Comparison of ENCODE assay signal across 28 mouse cellular contexts in genomic region chr8:119514940-119515339, GRCm38 (mm10). TPM values are rescaled to one million over a fixed set of nuclear protein-coding genes. Genes with fewer than 3 reads are reported as not detected.
DNase-seq lines count a peak whose midpoint lies in the region; ATAC-seq and TF ChIP-seq lines count a peak whose summit lies in the region.
"Had no signal": no experiment of that assay in that cellular context is flagged by ENCODE, and none has a peak within 500 bp of the region (broad histone marks: within the 10 kb centered on the region; RNA-seq: fewer than 3 reads in every experiment).

No protein-coding gene starts in this region.

- H3K4me1 ChIP-seq in midbrain, embryonic 13.5 days (replicated peaks), result peaks cover 27% of the 10 kb centered on the region
- peaks cover 12% of the 10 kb centered on the region for H3K4me1 ChIP-seq in midbrain, embryonic 10.5 days
- H3K4me1 ChIP-seq in MEL (ENCODE audit: control insufficient read depth in 1 of 2, insufficient read depth in 2 of 2, low read length in 2 of 2), result peaks cover 24 to 29% of the 10 kb centered on the region in 2 experiments
- no peaks in the 10 kb centered on the region; a peak in 1 of 4 replicates for H3K4me1 ChIP-seq in liver, embryonic 14.5 days (replicated peaks; ENCODE audit: control insufficient read depth in 2 of 2, insufficient read depth in 2 of 2, low read length in 1 of 2)
- H3K4me1 ChIP-seq in forebrain, postnatal 0 days (ENCODE audit: insufficient read depth), result no peaks in the 10 kb centered on the region
- H3K4me1 ChIP-seq: embryonic facial prominence, embryonic 15.5 days; limb, embryonic 12.5 days had no signal

- TF ChIP-seq RAD21 in MEL (IDR thresholded peaks at IDR 0.05; ENCODE audit: low read depth, low read length), result no peak

- 0 out of 2 replicates have a peak overlapping the region, but pooled peaks have one; percentile 5 for H3K27ac ChIP-seq in midbrain, embryonic 13.5 days
- H3K27ac ChIP-seq in midbrain, embryonic 10.5 days (replicated peaks), result no peak overlapping the region
- peak overlapping the region; percentile 75 for H3K27ac ChIP-seq in MEL (ENCODE audit: control insufficient read depth, low read depth, low read length)
- H3K27ac ChIP-seq in liver, embryonic 14.5 days, result no peak overlapping the region
- H3K27ac ChIP-seq in forebrain, postnatal 0 days (ENCODE audit: low read depth, low read length), result no peak overlapping the region
- H3K27ac ChIP-seq: embryonic facial prominence, embryonic 15.5 days; hindbrain, postnatal 0 days; limb, embryonic 12.5 days; neural tube, embryonic 12.5 days had no signal

- no peak for ATAC-seq in midbrain, embryonic 13.5 days
- peak; percentile 77 for ATAC-seq in liver, embryonic 14.5 days (ENCODE audit: insufficient read depth)
- ATAC-seq in frontal cortex, adult (ENCODE audit: low TSS enrichment), result no peak
- no peak for ATAC-seq in forebrain, postnatal 0 days
- ATAC-seq: CD4-positive, CD25-positive, alpha-beta regulatory T cell, adult 4 months; forebrain, embryonic 14.5 days; hindbrain, postnatal 0 days; intestine, postnatal 0 days had no signal

- H3K27me3 ChIP-seq in midbrain, embryonic 13.5 days, result no peaks in the 10 kb centered on the region
- no peaks in the 10 kb centered on the region for H3K27me3 ChIP-seq in midbrain, embryonic 10.5 days (ENCODE audit: low read depth, poor library complexity, severe bottlenecking)
- no peaks in the 10 kb centered on the region for H3K27me3 ChIP-seq in MEL (ENCODE audit: control insufficient read depth in 1 of 2, insufficient read depth in 2 of 2, low read length in 2 of 2)
- no peaks in the 10 kb centered on the region for H3K27me3 ChIP-seq in liver, embryonic 14.5 days (ENCODE audit: control insufficient read depth, insufficient read depth, low read length)
- no peaks in the 10 kb centered on the region for H3K27me3 ChIP-seq in forebrain, postnatal 0 days (ENCODE audit: insufficient read depth, low read length)
- H3K27me3 ChIP-seq: embryonic facial prominence, embryonic 15.5 days; limb, embryonic 12.5 days; megakaryocyte, embryonic 14.5 days; neural tube, embryonic 12.5 days had no signal

- H3K4me3 ChIP-seq in midbrain, embryonic 13.5 days (replicated peaks), result no peak overlapping the region
- no peak overlapping the region for H3K4me3 ChIP-seq in midbrain, embryonic 10.5 days
- no peak overlapping the region for H3K4me3 ChIP-seq in MEL (ENCODE audit: control insufficient read depth in 1 of 2, insufficient read depth in 1 of 2, low read depth in 2 of 2, low read length in 2 of 2)
- H3K4me3 ChIP-seq in liver, embryonic 14.5 days (ENCODE audit: insufficient read depth in 1 of 2, low read depth in 2 of 2, low read length in 2 of 2), result no peak overlapping the region
- H3K4me3 ChIP-seq in forebrain, postnatal 0 days (ENCODE audit: low read depth, low read length), result no peak overlapping the region
- H3K4me3 ChIP-seq: embryonic facial prominence, embryonic 15.5 days; limb, embryonic 12.5 days; megakaryocyte, embryonic 14.5 days; neural tube, embryonic 12.5 days had no signal

- H3K9me3 ChIP-seq in midbrain, embryonic 13.5 days, result no peaks in the 10 kb centered on the region
- no peaks in the 10 kb centered on the region for H3K9me3 ChIP-seq in midbrain, embryonic 10.5 days (replicated peaks)
- no peaks in the 10 kb centered on the region for H3K9me3 ChIP-seq in MEL (replicated peaks; ENCODE audit: insufficient read depth, low read length)
- no peaks in the 10 kb centered on the region for H3K9me3 ChIP-seq in liver, embryonic 14.5 days (ENCODE audit: control insufficient read depth, low read length)
- no peaks in the 10 kb centered on the region for H3K9me3 ChIP-seq in forebrain, postnatal 0 days (ENCODE audit: low read length)
- H3K9me3 ChIP-seq: embryonic facial prominence, embryonic 15.5 days; limb, embryonic 12.5 days; megakaryocyte, embryonic 14.5 days; neural tube, embryonic 12.5 days had no signal

- H3K4me2 ChIP-seq in midbrain, embryonic 13.5 days (replicated peaks), result no peak overlapping the region
- no peak overlapping the region for H3K4me2 ChIP-seq in liver, embryonic 14.5 days (ENCODE audit: low read depth)
- no peak overlapping the region for H3K4me2 ChIP-seq in forebrain, postnatal 0 days (ENCODE audit: low read depth)
- H3K4me2 ChIP-seq: embryonic facial prominence, embryonic 15.5 days; heart, embryonic 11.5 days; limb, embryonic 12.5 days; neural tube, embryonic 12.5 days had no signal

- no peak for TF ChIP-seq CTCF in MEL (IDR thresholded peaks at IDR 0.05 in 2 of 3, conservative IDR thresholded peaks at IDR 0.05 in 1 of 3; ENCODE audit: control insufficient read depth in 1 of 3, insufficient read depth in 1 of 3, low read depth in 2 of 3, low read length in 3 of 3, poor library complexity in 1 of 3, severe bottlenecking in 1 of 3)
- no peak for TF ChIP-seq CTCF in liver, embryonic 14.5 days (IDR thresholded peaks at IDR 0.05; ENCODE audit: low read depth)
- TF ChIP-seq CTCF in forebrain, postnatal 0 days (IDR thresholded peaks at IDR 0.05; ENCODE audit: low read depth), result no peak

- DNase-seq in midbrain, embryonic 10.5 days (ENCODE audit: low spot score), result no peak
- DNase-seq in MEL (ENCODE audit: low read depth, low spot score), result peak; percentile 87
- DNase-seq in liver, embryonic 14.5 days (ENCODE audit: low read depth in 3 of 3, low spot score in 3 of 3), result peak in 1 of 3 experiments; percentile 20
- DNase-seq in thymus, postnatal 25 days, result no peak
- no peak for DNase-seq in forebrain, postnatal 0 days
- DNase-seq: adrenal gland, postnatal 25 days; cerebellum, adult 9-10 months; gastrocnemius, postnatal 14 days; heart, adult 11 months; kidney, postnatal 25 days; lung, adult 2 months; right cerebral cortex, postnatal 14 days; spleen, adult 18-20 months; thymus, postnatal 4 days had no signal

- peak; percentile 96 to 97 for TF ChIP-seq EP300 in MEL (IDR thresholded peaks at IDR 0.05; ENCODE audit: low read depth in 1 of 2, low read length in 2 of 2)
- TF ChIP-seq EP300 in liver, embryonic 14.5 days (IDR thresholded peaks at IDR 0.05; ENCODE audit: low read depth), result peak; percentile 62

- TF ChIP-seq POLR2A in MEL (IDR thresholded peaks at IDR 0.05; ENCODE audit: control insufficient read depth in 1 of 2, insufficient read depth in 1 of 2, low read depth in 1 of 2, low read length in 2 of 2, poor library complexity in 1 of 2), result no peak; a peak in 1 of 4 replicates

- peaks cover 97% of the 10 kb centered on the region for H3K36me3 ChIP-seq in midbrain, embryonic 13.5 days
- H3K36me3 ChIP-seq in midbrain, embryonic 10.5 days, result peaks cover 100% of the 10 kb centered on the region
- peaks cover 16 to 26% of the 10 kb centered on the region in 2 experiments for H3K36me3 ChIP-seq in MEL (ENCODE audit: control insufficient read depth in 1 of 2, insufficient read depth in 2 of 2, low read length in 2 of 2)
- H3K36me3 ChIP-seq in liver, embryonic 14.5 days (replicated peaks; ENCODE audit: control insufficient read depth, insufficient read depth, low read depth), result peaks cover 58% of the 10 kb centered on the region
- H3K36me3 ChIP-seq in forebrain, postnatal 0 days (ENCODE audit: insufficient read depth), result peaks cover 91% of the 10 kb centered on the region

- no peak overlapping the region for H3K9ac ChIP-seq in midbrain, embryonic 13.5 days (replicated peaks)
- H3K9ac ChIP-seq in MEL (ENCODE audit: control insufficient read depth, low read depth, low read length, poor library complexity, severe bottlenecking), result no peak overlapping the region
- no peak overlapping the region for H3K9ac ChIP-seq in liver, embryonic 14.5 days (replicated peaks)
- H3K9ac ChIP-seq in forebrain, postnatal 0 days, result no peak overlapping the region
- H3K9ac ChIP-seq: embryonic facial prominence, embryonic 15.5 days; limb, embryonic 12.5 days; neural tube, embryonic 12.5 days had no signal

- WGBS in midbrain, embryonic 13.5 days, result 91% methylated on average over 3 of the region's 3 CpGs
- WGBS in midbrain, embryonic 10.5 days, result 91% methylated on average over 3 of the region's 3 CpGs
- 34% methylated on average over 3 of the region's 3 CpGs for WGBS in liver, embryonic 14.5 days (ENCODE audit: insufficient replicate concordance)
- WGBS in forebrain, postnatal 0 days, result 83% methylated on average over 3 of the region's 3 CpGs

- no peaks in the 10 kb centered on the region for H3K79me2 ChIP-seq in MEL (ENCODE audit: control insufficient read depth, insufficient read depth, low read length, poor library complexity)

TF ChIP-seq in MEL, 35 proteins besides CTCF, POLR2A, EP300 and RAD21 (continues in another document):
- TF ChIP-seq E2F4 (IDR thresholded peaks at IDR 0.05; ENCODE audit: borderline replicate concordance, low read depth, low read length) (no peak), TAL1 (IDR thresholded peaks at IDR 0.05; ENCODE audit: low read length) (peak; percentile 85), USF1 (IDR thresholded peaks at IDR 0.05; ENCODE audit: low read depth, low read length) (peak; percentile 63; the same call in 1 of the 2 replicates), RCOR1 (IDR thresholded peaks at IDR 0.05; ENCODE audit: low read depth, low read length) (peak; percentile 66), NELFE (IDR thresholded peaks at IDR 0.05; ENCODE audit: low read depth, low read length) (no peak), CHD1 (IDR thresholded peaks at IDR 0.05; ENCODE audit: low read depth, low read length) (no peak)

RNA-seq across cellular contexts. Expression of gene Slc38a8, which starts 13.4 kb away (rescaled TPM):
- not detected in 2 replicates for polyA plus RNA-seq in midbrain, embryonic 13.5 days (2015; fragmentation: Nextera tagmentation; extraction: Ambion mirVana)
- polyA plus RNA-seq in midbrain, embryonic 10.5 days (2016; fragmentation: Nextera tagmentation; extraction: Ambion mirVana), result 0.15 and 1.1 TPM in 2 replicates
- total RNA-seq in MEL (2012; rRNA removed), result not detected in 2 replicates
- polyA plus RNA-seq in MEL (2012; ENCODE audit: insufficient read depth in 1 of 2, insufficient read length in 2 of 2, low read depth in 1 of 2, low replicate concordance in 2 of 2, missing spikeins in 1 of 2), result not detected
- 0.02 TPM in 1 of 2 replicates, not detected in the other for polyA plus RNA-seq in liver, embryonic 14.5 days (2012; rRNA removed)
- polyA plus RNA-seq in liver, embryonic 14.5 days (2014; fragmentation: Nextera tagmentation; extraction: Ambion mirVana), result not detected in 2 replicates
- not detected in 2 replicates for total RNA-seq in forebrain, postnatal 0 days (2014; rRNA removed)
- 0.12 TPM in 1 of 2 replicates, not detected in the other for polyA plus RNA-seq in forebrain, postnatal 0 days (2015; fragmentation: Nextera tagmentation; extraction: Ambion mirVana)
- total RNA-seq: adrenal gland, postnatal 25 days; gastrocnemius, postnatal 14 days; hindbrain, postnatal 0 days had no signal
- polyA plus RNA-seq: CD4-positive, CD25-positive, alpha-beta regulatory T cell, adult 4 months; forebrain, embryonic 14.5 days; heart, embryonic 11.5 days; heart, postnatal 0 days; hindbrain, embryonic 11.5 days; kidney, embryonic 14.5 days; neural tube, embryonic 12.5 days had no signal

RNA-seq across cellular contexts. Expression of gene Mbtps1, which starts 43.6 kb away (rescaled TPM):
- 67.7 and 70.4 TPM in 2 replicates for polyA plus RNA-seq in midbrain, embryonic 13.5 days (2015; fragmentation: Nextera tagmentation; extraction: Ambion mirVana)
- 111 and 112 TPM in 2 replicates for polyA plus RNA-seq in midbrain, embryonic 10.5 days (2016; fragmentation: Nextera tagmentation; extraction: Ambion mirVana)
- total RNA-seq in MEL (2012; rRNA removed), result 32.7 and 33.1 TPM in 2 replicates
- 10 to 100 TPM in 1 of 2 experiments, not detected in 1; 59.9 TPM for polyA plus RNA-seq in MEL (2012; ENCODE audit: insufficient read depth in 1 of 2, insufficient read length in 2 of 2, low read depth in 1 of 2, low replicate concordance in 2 of 2, missing spikeins in 1 of 2)
- 18.2 and 23.7 TPM in 2 replicates for polyA plus RNA-seq in liver, embryonic 14.5 days (2012; rRNA removed)
- polyA plus RNA-seq in liver, embryonic 14.5 days (2014; fragmentation: Nextera tagmentation; extraction: Ambion mirVana), result 19.6 and 21.4 TPM in 2 replicates
- 72.4 and 75.5 TPM in 2 replicates for total RNA-seq in forebrain, postnatal 0 days (2014; rRNA removed)
- 37.7 and 48.0 TPM in 2 replicates for polyA plus RNA-seq in forebrain, postnatal 0 days (2015; fragmentation: Nextera tagmentation; extraction: Ambion mirVana)

Comparison
In these comparisons a context has a peak if more than half of its experiments do, and no peak if none do; other contexts are left out.
1. H3K27ac ChIP-seq: peak in midbrain, embryonic 13.5 days (single experiment) and MEL (single experiment); none in midbrain, embryonic 10.5 days (single experiment), liver, embryonic 14.5 days (single experiment) and forebrain, postnatal 0 days (single experiment).